Mouse (Mus musculus) ES-E14 (cell line): ENCODE data around the gene Hnf4a.

Experiments
- CHD2 ChIP-seq: IDR thresholded peaks from 2 replicates; pipeline ENCODE4 v1.6.1; 2014; ENCODE audit warnings: mild to moderate bottlenecking, low read depth, low read length, inconsistent platforms
- HCFC1 ChIP-seq: IDR thresholded peaks from 2 replicates; pipeline ENCODE4 v1.6.1; 2012; ENCODE audit warnings: low read length, inconsistent platforms, borderline replicate concordance; ENCODE audit not compliant: insufficient read depth
- MAFK ChIP-seq: IDR thresholded peaks from 2 replicates; pipeline ENCODE4 v1.6.1; 2014; ENCODE audit warnings: mild to moderate bottlenecking, low read depth, low read length, inconsistent platforms; ENCODE audit not compliant: insufficient read depth
- ZC3H11A ChIP-seq: IDR thresholded peaks from 2 replicates; pipeline ENCODE4 v1.6.1; 2012; ENCODE audit warnings: low read depth, mild to moderate bottlenecking, inconsistent platforms, low read length, borderline replicate concordance
- ZNF384 ChIP-seq: IDR thresholded peaks from 2 replicates; pipeline ENCODE4 v1.6.1; 2012; ENCODE audit warnings: low read depth, low read length, inconsistent platforms

GRCm38 (mm10) chr2:163471710-163472465 is 34.7 kb upstream of the Hnf4a start:
- TF ChIP-seq ZNF384, result no peak
- no peak for TF ChIP-seq ZC3H11A
- TF ChIP-seq HCFC1, result no peak
- TF ChIP-seq CHD2, result no peak
- no peak for TF ChIP-seq MAFK
